Mouse (Mus musculus) common myeloid progenitor, adult 5-6 weeks (primary cell): ENCODE data around the gene Cdca4. TPM values are rescaled to one million over a fixed set of nuclear protein-coding genes. Genes with fewer than 3 reads are reported as not detected.

Source experiments
- total RNA-seq: library from RNA; stranded (forward); fragments of 200-1000, 187-1606 nt; gene quantifications from 2 replicates; pipeline ENCODE4 v1.2.3, GENCODE M21; 2017

The Cdca4 gene
- total RNA-seq, 1 experiment from 2014 or later = 64.7 TPM

Other genes with a start within 250 kb of the Cdca4 start
- 4.8 and 7.0 TPM in 2 replicates for gene Inf2, start 240.6 kb downstream of the Cdca4 start, total RNA-seq
- gene Adssl1, start 209.4 kb downstream of the Cdca4 start, total RNA-seq = 33.6 and 35.4 TPM in 2 replicates
- gene Siva1, start 184.7 kb downstream of the Cdca4 start, total RNA-seq = 198 and 209 TPM in 2 replicates
- gene Akt1, start 154.5 kb downstream of the Cdca4 start, total RNA-seq = 79.1 and 95.3 TPM in 2 replicates
- gene Zbtb42, start 150.6 kb downstream of the Cdca4 start, total RNA-seq = 0.27 and 0.87 TPM in 2 replicates
- 0.97 and 2.4 TPM in 2 replicates for gene Cep170b, start 109.0 kb downstream of the Cdca4 start, total RNA-seq
- 4.6 and 8.0 TPM in 2 replicates for gene Pld4, start 68.8 kb downstream of the Cdca4 start, total RNA-seq
- not detected in 2 replicates for gene Ahnak2, start 26.8 kb downstream of the Cdca4 start, total RNA-seq
- gene Clba1, start 20.5 kb downstream of the Cdca4 start, total RNA-seq = 0.18 TPM in 1 of 2 replicates, not detected in the other
- 5.4 and 9.3 TPM in 2 replicates for gene Gpr132, start 38.8 kb upstream of the Cdca4 start, total RNA-seq
- 1.5 and 6.3 TPM in 2 replicates for gene Jag2, start 100.4 kb upstream of the Cdca4 start, total RNA-seq
- 17.4 and 27.8 TPM in 2 replicates for gene Nudt14, start 112.7 kb upstream of the Cdca4 start, total RNA-seq
- 3.2 and 7.4 TPM in 2 replicates for gene Btbd6, start 147.1 kb upstream of the Cdca4 start, total RNA-seq
- 52.4 and 55.2 TPM in 2 replicates for gene Brf1, start 171.3 kb upstream of the Cdca4 start, total RNA-seq
- gene Pacs2, start 185.1 kb upstream of the Cdca4 start, total RNA-seq = 15.5 and 15.9 TPM in 2 replicates
- gene Tex22, start 245.1 kb upstream of the Cdca4 start, total RNA-seq = not detected in 2 replicates